Mouse (Mus musculus) spleen, postnatal 14 days (tissue): ENCODE measurements around the gene Cald1.

Experiments
- DNase-seq, 2 experiments: peaks; one replicate each; pipeline ENCODE4 v3.0.0; 2021 to 2022; ENCODE audit warnings: low spot score in 2 of 2

Cald1 gene

DNA sequence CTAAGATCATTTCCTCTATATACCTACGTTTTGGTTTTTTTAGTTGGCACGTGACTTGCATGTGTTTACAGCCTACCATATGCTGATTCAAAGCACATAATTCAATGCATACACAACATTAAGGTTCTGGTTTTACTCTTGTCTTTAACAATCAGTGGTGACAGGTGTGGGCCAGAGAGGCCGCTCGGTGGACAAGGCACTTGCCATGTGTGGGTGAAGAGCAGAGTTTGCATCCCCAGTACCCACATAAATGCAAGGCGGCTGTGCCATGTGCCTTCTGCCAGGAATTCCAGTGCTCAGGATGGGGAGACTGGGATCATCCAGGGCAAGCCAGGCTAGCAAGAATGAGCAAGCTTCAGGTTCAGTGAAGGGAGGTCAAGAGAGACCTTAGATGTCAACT lies 14.8 kb downstream of the Cald1 start:
- DNase-seq = no peak

DNA sequence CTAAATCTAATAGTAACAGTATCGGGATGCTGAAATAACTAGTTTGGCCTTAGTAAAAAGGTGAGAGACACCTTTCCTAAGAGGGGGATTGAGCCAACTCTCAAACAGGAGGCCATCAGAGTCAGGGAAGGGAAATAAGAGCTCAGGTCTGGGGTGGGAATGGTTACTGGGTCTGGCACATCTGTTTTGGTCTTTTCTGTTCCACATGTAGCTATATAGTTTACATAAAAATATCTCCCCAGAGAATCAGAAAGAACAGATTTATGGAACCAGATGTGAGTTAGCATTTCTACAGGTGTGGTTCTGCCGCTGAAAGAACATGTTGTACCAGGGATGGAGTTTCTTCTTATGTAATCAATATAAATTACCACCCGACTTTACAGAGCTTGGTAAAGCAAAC lies 17.1 kb downstream of the Cald1 start:
- no peak for DNase-seq

DNA sequence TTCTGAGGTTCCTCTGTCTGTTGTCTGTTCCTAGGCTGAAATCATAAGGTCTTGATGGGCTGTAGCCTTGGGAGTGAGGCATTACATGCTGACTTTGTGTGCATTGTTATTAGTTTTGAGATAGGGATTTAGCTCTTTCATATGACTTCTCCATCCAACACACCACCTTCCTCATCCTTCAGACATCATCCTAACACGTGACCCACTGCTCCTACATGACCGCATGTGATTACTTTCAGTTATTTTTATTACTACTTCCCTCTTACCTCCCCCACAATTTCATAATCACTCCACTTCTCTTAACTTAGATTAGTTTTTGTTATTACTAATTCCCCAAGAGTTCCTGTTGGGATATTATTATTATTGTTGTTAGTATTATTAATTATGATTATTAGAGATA lies 21.2 kb downstream of the Cald1 start:
- no peak for DNase-seq

DNA sequence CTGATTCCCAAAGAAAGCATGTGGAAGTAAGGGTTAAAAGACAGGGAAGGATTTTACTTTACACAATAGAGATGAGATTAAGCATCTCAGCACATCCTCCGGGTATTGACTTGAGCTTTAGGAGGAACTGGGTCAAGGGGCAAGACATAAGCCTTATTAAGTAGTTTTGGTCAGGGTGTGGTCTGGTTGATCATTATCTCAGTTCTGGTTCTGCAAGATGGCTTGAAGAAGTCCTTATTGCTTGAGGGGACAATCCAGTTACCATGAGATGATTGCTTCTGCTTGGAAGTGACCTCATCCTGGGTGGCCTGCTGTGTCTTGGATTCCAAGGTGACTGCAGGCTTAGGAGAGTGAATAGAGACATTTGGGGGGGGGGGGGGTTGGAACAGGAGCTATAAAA lies 21.9 kb downstream of the Cald1 start:
- no peak for DNase-seq

DNA sequence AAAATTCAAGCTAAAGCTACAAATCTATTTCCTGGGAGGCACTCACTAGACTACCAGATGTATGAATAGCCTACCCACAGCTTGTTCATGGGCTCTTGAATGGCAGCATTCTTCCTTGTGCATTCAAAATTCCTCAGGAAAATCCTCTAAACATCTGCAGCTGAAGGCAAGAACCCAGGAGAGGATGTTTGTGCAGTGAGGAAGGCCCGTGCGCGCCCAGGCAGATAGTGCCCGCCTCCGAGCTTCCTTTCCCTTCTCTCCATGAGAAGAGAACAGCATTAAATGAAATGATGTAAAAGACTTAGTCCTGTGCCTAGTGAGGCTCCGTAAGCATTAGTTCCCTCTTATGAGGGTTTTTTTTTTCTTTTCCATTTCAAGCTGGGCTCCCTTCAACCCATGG lies 24.6 kb downstream of the Cald1 start:
- DNase-seq = no peak

DNA sequence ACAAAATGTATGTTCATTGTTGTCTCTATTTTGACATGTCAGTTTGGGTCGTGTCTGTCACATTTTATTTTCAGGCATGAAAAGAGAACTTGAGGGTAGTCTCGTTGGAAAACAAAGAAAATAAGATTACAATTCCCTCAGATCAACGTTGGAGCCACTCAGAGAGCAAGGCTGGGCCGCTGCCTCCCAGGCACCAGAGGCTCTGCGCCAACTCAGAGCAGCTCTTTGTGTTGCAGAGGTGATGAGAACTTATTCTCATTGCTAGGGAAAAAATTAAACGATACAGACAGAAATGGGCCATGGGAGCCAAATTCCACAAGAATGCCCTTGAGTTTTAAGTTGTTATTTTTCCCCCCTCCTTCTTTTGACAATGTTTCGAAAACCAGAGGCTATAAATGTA lies 25.0 kb downstream of the Cald1 start:
- DNase-seq = no peak

DNA sequence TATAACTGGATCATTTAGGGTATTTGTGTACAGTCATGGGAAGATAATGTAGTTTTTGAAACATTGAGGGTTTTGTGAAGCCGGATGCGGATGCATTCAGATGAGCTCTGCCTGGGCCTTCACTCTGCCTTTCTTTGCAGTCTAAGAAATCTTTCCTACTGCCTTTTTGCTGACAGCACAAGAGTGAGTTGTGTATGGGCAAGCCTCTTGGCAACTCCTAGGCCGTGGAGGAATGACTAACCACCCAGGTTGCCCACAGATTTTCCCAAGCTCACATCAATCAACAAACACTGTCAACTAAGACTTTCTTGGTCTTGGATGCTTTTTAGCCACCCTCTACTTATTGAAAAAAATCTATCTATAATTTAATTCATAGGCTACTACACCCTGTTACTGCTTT lies 26.2 kb downstream of the Cald1 start:
- no peak for DNase-seq

DNA sequence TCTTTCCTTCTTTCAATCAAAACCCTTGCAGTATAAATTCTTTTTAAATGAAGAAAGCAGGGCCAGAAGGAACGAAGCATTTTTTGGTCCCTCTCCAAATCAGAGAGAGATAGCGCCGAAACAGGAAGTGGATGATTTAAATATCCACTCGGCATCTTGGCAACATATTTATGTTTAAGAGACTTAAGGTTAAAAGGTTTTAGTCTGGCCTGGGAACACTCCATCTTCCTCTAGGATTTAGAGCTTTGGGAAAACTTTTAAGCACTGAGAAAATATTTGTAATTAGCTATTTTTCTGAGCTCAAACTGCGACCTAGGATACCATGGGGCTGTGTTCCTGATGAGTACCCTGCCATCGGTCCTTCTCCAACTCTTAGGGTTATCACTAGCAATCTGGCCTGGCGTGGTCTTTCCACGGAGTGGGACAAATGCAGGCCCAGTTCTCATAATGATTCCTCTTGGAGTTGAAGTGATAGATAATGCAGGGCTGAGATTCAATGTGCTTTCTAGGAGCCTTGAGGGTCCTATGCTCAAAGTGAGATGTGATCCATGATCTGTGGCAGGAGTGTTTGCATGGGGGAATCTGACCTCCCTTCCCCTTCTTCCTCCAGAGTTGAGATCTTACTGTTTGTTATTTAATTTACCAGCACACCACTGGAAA lies 28.4 kb downstream of the Cald1 start:
- DNase-seq = no peak

DNA sequence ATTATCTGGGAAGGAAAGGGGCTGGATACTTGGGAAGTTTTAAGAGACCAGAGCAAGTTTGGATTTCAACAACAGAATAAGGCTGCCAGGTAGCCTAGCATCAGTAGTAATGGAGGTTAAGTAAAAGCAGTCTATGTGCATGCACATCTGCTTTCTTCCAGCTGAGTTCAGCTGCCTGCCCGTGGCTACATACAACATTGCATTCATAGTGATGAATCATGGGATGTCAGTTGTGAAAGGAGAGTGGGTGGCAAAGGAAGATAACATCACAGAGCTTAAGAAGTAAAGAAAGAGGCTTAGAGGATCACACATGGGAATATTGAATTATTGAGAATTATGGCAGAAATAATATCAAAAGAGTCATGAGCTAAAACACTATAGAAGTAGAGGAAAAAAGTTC lies 29.8 kb downstream of the Cald1 start:
- DNase-seq = no peak

DNA sequence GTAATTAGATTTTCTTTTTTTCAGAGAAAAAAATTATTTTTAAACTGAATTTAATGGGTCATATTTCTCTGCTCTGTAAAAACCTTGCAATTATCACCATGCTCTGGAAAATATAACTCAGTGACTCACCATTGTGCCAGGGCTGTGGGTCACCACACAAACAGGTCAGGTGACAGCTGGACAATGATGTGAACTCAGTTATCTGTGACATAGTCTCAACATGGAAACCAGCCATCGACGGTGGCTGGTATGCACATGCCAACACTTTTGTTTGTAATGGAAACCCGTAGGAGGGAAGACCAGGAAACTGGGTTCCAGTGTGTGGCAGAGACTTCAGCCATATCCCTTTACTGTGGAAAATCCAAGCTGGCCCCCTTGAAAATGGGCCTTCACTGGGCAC lies 35.5 kb downstream of the Cald1 start:
- no peak for DNase-seq

DNA sequence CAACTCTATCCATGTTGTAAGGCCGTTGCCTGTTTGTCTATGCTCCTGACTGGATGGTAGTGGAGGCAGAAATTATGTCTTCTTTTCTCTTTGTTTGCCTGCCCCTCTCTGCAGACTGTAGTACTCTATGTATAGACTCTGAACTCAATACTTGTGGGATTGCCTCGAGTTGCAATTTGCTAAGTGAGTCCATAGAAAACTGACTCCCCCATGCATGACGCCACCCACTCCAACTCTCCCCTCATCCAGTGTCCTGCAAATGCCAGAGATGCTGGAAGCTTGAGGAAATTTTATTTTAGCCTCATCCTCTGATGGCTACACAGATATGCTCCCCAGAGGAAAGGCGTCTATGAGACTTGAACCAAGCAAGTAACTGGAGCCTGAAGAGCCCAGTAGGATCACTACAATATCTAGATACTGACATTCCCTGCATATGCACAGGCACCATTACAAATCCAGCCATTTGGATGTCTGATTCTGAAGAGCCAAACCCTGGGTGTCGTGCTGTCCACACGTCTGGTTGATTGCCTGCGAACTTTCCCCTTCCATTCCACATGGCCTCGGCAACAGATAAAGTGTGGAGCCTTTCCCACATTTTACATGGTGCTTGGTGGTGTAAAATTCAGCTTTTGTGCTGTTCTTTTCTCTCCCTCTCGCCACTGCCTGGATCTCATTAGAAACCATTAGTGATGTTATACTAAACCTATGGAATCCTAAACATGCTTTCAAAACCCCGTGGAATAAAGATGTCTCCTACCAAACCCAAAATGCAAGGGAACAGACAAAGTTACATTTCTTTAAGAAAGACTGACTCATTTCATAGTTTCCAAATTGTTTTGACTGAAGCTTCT lies 39.5 kb downstream of the Cald1 start:
- no peak for DNase-seq

DNA sequence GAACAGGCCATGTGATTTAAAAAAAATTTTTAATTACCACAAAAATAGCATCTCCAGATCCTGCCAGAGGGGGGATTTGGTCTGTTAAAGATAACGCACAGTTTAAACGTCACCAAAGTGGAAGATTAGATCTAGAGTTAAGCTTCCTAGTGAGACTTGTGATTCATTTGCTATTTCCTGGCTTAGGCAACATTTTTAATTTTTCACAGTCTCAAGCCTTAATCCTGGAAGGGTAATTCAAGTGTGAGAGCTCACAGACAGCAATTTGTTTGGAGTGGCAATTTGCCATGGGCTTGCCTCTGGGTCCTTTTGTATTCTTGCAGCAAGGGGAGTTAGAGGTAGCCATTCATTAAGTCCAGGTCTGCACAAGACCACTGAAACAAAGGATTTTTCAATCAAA lies 40.4 kb downstream of the Cald1 start:
- DNase-seq = no peak

DNA sequence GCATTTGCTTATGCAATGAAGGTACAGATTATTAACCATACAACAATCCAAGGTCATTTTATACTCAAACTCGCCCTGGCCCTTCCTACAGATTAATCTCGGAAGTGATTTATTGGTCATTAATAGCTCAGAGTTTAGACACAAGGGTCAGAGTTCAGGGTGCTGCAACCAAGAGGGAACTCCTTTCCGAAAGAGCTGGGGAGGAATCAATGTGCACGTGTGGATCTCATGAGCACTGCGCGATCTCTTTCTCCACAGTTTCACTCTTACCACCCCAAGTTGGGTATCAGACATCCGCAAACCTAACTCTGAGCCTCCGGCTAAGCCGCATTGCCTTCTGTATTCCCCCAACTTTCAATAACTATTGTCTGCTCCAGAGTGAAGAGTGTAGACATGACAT lies 41.9 kb downstream of the Cald1 start:
- DNase-seq = no peak

DNA sequence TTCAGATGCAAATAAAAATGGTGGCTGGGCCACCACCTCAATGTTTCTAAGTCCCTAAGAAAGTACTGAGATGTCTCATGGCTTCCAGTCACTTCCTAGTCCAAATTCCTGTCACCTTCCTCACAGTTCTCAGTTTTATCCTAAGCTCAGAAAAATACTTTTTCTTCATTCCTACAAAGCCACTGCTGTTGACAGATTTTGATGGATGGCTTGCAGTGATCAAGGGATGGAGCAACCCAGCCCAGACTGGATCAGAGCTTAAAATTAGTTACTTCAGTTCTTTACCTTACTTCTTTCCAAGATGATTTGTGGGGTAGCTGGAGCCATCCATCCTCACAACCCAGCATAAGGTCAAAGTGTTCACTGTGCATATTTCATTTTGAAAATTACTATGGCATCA lies 42.8 kb downstream of the Cald1 start:
- no peak for DNase-seq

DNA sequence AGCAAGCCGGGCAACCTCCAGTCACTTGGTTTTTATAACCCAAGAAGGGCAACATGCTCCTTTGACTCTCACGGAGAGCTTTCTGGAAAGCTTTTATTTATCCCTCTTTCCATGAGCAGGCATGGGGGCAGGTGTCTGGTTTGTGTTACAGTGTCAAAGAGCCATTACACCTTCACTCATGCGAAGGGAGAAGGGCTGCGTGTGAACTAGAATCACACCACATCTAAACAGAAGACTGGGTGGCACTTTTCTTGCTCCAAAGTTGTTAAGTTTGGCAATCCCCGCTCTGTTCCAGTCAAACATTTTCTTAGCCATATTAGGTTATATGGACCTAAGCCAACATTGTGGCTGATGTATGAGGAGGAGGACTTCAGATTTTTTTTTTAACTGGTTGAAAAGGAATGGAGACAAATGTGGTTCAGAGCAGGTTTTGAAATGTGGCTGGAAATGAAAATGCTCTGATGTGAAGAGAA lies 43.8 kb downstream of the Cald1 start:
- no peak for DNase-seq

DNA sequence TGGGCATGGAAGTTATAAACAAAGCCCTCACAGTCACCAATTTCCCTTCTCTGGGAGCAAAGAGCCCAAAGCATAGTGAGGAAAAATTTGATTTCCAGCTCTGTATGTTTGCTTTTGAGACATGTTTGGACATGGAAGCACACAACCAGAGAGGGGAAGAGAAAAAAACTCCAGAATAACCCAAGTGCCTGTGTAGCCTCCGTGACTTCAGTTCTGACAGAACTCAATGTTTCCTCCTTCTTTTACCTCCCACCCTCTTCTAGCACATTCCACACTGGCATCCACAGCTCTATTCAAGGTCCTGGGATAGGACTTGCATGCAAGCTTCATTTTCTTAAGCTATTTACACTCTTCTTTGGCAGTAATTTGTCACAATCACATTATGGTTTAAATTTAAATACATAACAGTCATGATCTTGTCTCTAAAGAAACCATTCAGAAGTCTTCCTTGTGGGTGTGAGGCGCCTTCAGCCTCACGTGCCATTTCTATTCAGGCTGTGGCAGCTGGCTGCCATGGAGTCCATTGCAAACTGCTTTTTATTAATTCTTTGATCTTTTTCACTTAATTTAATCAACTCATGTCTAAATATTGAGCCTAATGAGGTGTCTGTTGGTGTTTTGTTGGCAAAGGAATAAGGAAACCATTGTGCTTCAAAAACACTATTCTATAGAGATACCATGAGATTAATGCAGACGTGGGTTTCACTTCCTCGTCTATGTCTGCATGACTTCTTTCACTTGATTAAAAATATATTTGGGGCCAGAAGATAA lies 49.9 kb downstream of the Cald1 start:
- no peak for DNase-seq

DNA sequence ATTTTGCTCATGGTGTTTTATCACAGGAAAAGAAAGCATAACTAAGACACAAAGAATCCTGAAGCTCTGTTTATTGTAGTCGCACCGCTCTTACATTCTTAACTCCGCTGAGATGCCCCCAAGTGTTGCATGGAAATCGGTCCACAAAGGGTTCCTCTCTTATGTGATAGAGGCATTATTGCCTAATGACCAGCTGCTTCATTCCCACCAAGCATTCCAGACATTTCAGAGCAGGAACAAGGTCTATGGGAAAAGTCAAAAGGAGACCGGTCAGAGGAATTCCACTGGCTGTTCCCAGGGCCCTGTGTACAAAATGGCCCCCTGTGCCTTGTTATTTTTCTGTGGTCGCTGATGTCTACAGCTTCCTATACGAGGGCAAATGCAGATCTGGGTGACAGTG lies 53.0 kb downstream of the Cald1 start:
- DNase-seq = no peak

DNA sequence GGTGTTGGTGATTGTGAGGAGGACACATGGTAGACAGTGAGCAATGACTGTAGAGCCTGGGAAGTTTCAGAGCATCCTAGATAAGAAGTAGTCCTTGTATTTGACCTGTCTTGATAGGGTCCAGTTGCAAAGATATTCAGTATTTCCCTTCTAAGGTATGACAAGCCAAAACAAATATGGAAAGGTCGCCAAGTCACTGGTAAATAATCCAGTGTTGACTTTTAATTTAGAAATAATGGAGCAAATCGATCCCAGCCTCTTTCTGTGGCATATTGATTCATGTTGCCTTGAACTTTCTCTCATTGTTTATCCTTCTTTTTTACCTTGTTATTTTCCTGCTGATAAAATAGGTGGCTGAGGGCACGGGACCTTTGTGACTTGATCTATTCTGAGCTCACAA lies 57.4 kb downstream of the Cald1 start:
- no peak for DNase-seq

DNA sequence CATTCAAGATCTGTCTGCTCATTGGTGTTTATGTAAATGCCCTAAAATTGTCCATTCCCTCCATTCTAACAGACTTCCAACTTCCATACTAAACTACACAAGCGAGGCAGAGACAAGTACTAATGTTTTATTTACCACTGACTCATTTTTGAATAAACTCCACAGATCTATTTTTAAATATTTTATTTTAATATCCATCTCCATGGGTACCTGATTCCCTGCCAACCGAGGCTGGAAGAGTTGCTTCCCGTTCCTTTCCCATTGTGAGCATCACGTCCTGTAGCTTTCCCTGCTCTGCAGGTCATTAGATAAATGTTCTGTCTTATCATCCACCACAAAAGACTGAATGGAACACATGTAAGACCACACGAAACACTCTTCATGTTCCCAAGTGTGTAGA lies 60.5 kb downstream of the Cald1 start:
- no peak for DNase-seq

DNA sequence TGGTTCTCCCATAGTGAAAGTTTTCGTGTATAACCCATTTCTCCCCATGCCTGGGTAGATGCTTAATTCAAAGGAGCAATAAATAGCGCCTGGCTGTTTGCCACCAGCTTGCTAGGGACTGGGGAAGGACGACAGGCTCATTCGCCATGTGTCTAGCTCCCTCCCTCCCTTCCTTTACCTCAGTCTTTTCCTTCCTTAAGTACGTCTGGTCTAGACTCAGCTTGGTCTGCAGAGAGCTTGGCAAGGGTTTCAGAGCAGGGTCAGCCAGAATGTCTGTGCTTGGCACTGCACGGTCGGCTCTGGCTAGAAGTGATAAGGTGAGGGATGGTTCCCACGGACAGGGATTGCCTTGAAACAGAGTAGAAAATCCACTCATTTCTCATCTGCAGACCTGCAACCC lies 62.4 kb downstream of the Cald1 start:
- DNase-seq = no peak

DNA sequence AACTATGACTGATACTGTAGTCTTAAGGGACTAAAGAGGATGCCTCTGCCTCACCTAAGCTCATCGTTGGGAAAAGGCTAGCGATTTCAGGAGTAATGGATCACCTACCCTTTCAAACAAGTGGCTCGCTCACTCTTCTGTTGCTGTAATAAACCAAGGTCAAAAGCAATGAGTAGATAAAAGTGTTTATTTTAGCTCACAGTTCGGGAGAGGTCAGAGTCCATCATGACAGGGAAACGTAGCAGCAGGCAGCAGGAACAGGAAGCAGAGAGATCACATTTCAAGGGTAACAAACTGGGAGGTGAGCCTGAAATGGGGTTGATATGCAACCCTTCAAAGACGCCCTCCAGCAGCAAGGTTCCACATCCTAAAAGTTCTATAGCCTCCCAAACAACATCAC lies 64.3 kb downstream of the Cald1 start:
- DNase-seq = no peak

DNA sequence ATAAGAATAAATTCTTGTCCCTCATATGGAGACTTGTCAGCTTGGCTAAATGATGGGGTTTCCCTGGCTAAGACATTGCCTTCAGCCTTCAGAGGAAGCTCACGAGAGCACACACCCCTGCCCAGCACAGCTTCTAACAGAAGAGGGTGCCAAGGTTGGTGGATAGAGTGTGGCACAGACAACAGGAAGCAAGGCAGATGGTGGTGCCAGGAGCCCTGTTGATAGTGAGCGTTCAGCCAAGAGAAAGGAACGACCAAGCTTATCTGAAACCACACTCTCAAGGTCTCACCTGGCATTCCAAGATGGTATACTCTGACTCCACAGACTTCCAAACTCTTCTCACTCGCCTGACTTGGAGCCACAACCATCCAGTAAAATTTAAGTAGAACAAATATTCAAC lies 66.0 kb downstream of the Cald1 start:
- no peak for DNase-seq

DNA sequence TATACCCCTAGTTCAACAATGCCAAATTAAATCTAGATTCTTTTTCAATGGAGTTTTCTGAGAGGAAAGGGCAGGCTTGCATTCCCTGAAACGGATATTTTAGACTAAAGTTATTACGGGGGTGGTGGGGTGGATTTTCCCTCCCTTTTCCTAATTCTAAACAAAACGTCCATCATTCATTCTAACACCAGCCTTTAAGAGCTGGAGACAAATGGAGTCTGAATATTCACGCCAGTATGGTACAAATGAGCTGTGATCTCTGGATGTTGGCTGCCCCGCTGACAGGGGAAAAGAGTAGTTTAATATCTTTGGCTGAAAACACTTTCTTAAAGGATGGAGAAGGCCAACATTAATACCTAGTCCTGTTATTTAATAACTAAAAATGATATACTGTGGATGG lies 66.4 kb downstream of the Cald1 start:
- DNase-seq = no peak
